Mouse (Mus musculus) liver, embryonic 14.5 days (tissue): ENCODE data around the gene Cc2d1a.

Experiments
- CTCF ChIP-seq: IDR thresholded peaks from 2 replicates; pipeline ENCODE4 v1.5.1; 2016; ENCODE audit warnings: antibody characterized with exemption, low read depth, control low read depth
- EP300 ChIP-seq: IDR thresholded peaks from 2 replicates; pipeline ENCODE4 v1.6.1; 2016; ENCODE audit warnings: antibody characterized with exemption, low read depth

DNA sequence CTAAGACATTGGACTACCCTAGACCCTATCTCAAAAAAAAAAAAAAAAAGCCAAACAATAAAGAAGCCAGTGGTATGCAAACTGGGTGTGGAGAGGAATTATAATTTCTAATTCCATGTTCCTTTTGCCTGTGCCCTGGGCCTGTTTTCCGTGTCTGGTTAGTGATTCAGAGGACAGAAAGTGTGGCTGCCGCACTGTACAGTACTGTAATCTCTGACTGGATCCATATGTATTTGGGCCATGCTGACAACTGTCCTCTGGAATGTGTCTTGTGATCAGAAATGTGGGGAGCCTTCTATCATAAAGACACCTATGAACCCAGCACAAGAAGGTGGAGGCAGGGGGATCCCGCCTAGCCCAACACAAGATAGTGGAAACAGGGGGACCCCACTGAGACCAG, 25.6 kb downstream of the Cc2d1a start:
- TF ChIP-seq CTCF (no peak), EP300 (no peak)
